Mouse (Mus musculus): Measurements from ENCODE around the gene Olfr688. TPM values are rescaled to one million over a fixed set of nuclear protein-coding genes. Genes with fewer than 3 reads are reported as not detected.

Olfr688 gene
- not detected in 4 replicates for total RNA-seq (2023; ENCODE audit: inconsistent age)

GRCm38 (mm10) chr7:105287795-105288194, at the start of gene Olfr688:
Gene Olfr688, plus strand, starts transcription at chr7:105288095.

GRCm38 (mm10) chr7:105310865-105311264, 23.0 kb downstream of the Olfr688 start, which contains the start of gene Olfr689:
Gene Olfr689, plus strand, starts transcription at chr7:105311165.

GRCm38 (mm10) chr7:105334004-105334403, 46.1 kb downstream of the Olfr688 start, which contains the start of gene Olfr690:
Gene Olfr690, minus strand, starts transcription at chr7:105334104.

Other genes with a start within 250 kb of the Olfr688 start
- not detected in 4 replicates for gene Olfr677, start 236.7 kb upstream of the Olfr688 start, total RNA-seq (2023; ENCODE audit: inconsistent age)
- gene Olfr678, start 223.6 kb upstream of the Olfr688 start, total RNA-seq (2023; ENCODE audit: inconsistent age), result not detected in 4 replicates
- not detected in 4 replicates for gene Olfr679, start 206.9 kb upstream of the Olfr688 start, total RNA-seq (2023; ENCODE audit: inconsistent age)
- not detected in 4 replicates for gene Olfr680-ps1, start 195.3 kb upstream of the Olfr688 start, total RNA-seq (2023; ENCODE audit: inconsistent age)
- not detected in 4 replicates for gene Olfr681, start 171.3 kb upstream of the Olfr688 start, total RNA-seq (2023; ENCODE audit: inconsistent age)
- gene Olfr683, start 141.1 kb upstream of the Olfr688 start, total RNA-seq (2023; ENCODE audit: inconsistent age), result not detected in 4 replicates
- gene Olfr684, start 124.4 kb upstream of the Olfr688 start, total RNA-seq (2023; ENCODE audit: inconsistent age), result not detected in 4 replicates
- gene Olfr685, start 102.1 kb upstream of the Olfr688 start, total RNA-seq (2023; ENCODE audit: inconsistent age), result not detected in 4 replicates
- gene Olfr686, start 80.6 kb upstream of the Olfr688 start, total RNA-seq (2023; ENCODE audit: inconsistent age), result not detected in 4 replicates
- gene Olfr689, start 23.1 kb downstream of the Olfr688 start, total RNA-seq (2023; ENCODE audit: inconsistent age), result not detected in 4 replicates
- not detected in 4 replicates for gene Olfr690, start 46.0 kb downstream of the Olfr688 start, total RNA-seq (2023; ENCODE audit: inconsistent age)
- gene Olfr691, start 54.2 kb downstream of the Olfr688 start, total RNA-seq (2023; ENCODE audit: inconsistent age), result not detected in 4 replicates
- not detected in 4 replicates for gene Olfr692, start 80.1 kb downstream of the Olfr688 start, total RNA-seq (2023; ENCODE audit: inconsistent age)
- not detected in 4 replicates for gene Gm5901, start 86.9 kb downstream of the Olfr688 start, total RNA-seq (2023; ENCODE audit: inconsistent age)
- gene Fam160a2, start 112.0 kb downstream of the Olfr688 start, total RNA-seq (2023; ENCODE audit: inconsistent age), result 35.9 to 50.1 TPM (median 42.0 TPM) in 4 replicates
- not detected in 4 replicates for gene Cnga4, start 116.5 kb downstream of the Olfr688 start, total RNA-seq (2023; ENCODE audit: inconsistent age)
- not detected in 4 replicates for gene Cckbr, start 137.6 kb downstream of the Olfr688 start, total RNA-seq (2023; ENCODE audit: inconsistent age)
- gene Cavin3, start 194.2 kb downstream of the Olfr688 start, total RNA-seq (2023; ENCODE audit: inconsistent age), result 0.32 TPM in 1 of 4 replicates, not detected in the others